Mouse (Mus musculus) intestine, embryonic 16.5 days (tissue): Measurements from ENCODE around the gene Tmem230. TPM values are rescaled to one million over a fixed set of nuclear protein-coding genes. Genes with fewer than 3 reads are reported as not detected.
"Not testable (repeated sequence)": the region's sequence is repeated elsewhere in the genome, so short reads cannot be mapped to it uniquely, and the experiment has no call there.

ENCODE experiments used
- ATAC-seq: fragments of 200-750 bp; cut with Nextera tagmentation; 2 replicates; pipeline ENCODE4 v1.8.0; 2017; ENCODE audit warnings: moderate TSS enrichment, moderate library complexity
- H3K27ac ChIP-seq: fragments of 300-500 bp; sonication (generic); 2 replicates; pipeline ENCODE4 v1.5.1; 2014; ENCODE audit warnings: mild to moderate bottlenecking, low read length
- H3K27me3 ChIP-seq: fragments of 300-500 bp; sonication (generic); replicated peaks from 2 replicates; pipeline ENCODE4 v1.6.1; 2014; ENCODE audit warnings: low read length, control low read depth, mixed read lengths; ENCODE audit not compliant: control insufficient read depth, insufficient read depth
- H3K36me3 ChIP-seq: fragments of 300-500 bp; sonication (generic); 2 replicates; pipeline ENCODE4 v1.6.1; 2014; ENCODE audit warnings: low read length, control low read depth; ENCODE audit not compliant: control insufficient read depth, insufficient read depth
- H3K4me1 ChIP-seq: fragments of 300-500 bp; sonication (generic); 2 replicates; pipeline ENCODE4 v1.6.1; 2014; ENCODE audit warnings: low read length, control low read depth, mixed read lengths; ENCODE audit not compliant: control insufficient read depth, insufficient read depth
- H3K4me2 ChIP-seq: fragments of 300-500 bp; sonication (generic); 2 replicates; pipeline ENCODE4 v1.6.1; 2014; ENCODE audit warnings: low read depth, low read length, control low read depth
- H3K4me3 ChIP-seq: fragments of 300-500 bp; sonication (generic); 2 replicates; pipeline ENCODE4 v1.5.1; 2014; ENCODE audit warnings: mild to moderate bottlenecking, low read length
- H3K9ac ChIP-seq: fragments of 300-500 bp; sonication (generic); 2 replicates; pipeline ENCODE4 v1.6.1; 2014; ENCODE audit warnings: low read depth, low read length
- H3K9me3 ChIP-seq: fragments of 300-500 bp; sonication (generic); 2 replicates; pipeline ENCODE4 v1.6.1; 2016; ENCODE audit warnings: low read length, control low read depth; ENCODE audit not compliant: control insufficient read depth
- WGBS: fragments of 180-500 bp; shearing (Covaris S2); extraction: QIAGEN DNeasy Blood & Tissue Kit; methylation state at CpG from one replicate; pipeline ENCODE4 v1.1.7; 2014; 5-methylcytosine and 5-hydroxymethylcytosine counted together
- polyA plus RNA-seq: library from polyadenylated mRNA; unstranded; fragments of >200 nt; fragmentation: Nextera tagmentation; extraction: Ambion mirVana; gene quantifications from 2 replicates; pipeline ENCODE4 v1.2.1, GENCODE M21; 2015

Gene Tmem230
- 46.1 and 48.4 TPM in 2 replicates for polyA plus RNA-seq

GRCm38 (mm10) chr2:132247539-132248313 lies at the start of gene Tmem230:
TSS of gene Tmem230 (minus strand) at chr2:132247807.
- peaks cover 10% of the 10 kb centered on the region for H3K36me3 ChIP-seq
- WGBS: 3% methylated on average over 50 of the region's 50 CpGs
- peak within 1 kb of the TSS; percentile 70 for H3K9ac ChIP-seq

GRCm38 (mm10) chr2:132293694-132294450 lies 46.3 kb upstream of the Tmem230 start:
- Histone ChIP-seq H3K27ac (no peak overlapping the region), H3K4me3 (no peak overlapping the region), H3K36me3 (peaks cover 11% of the 10 kb centered on the region; the same call in 1 of the 2 replicates), H3K4me1 (0 out of 2 replicates have a peak, but pooled peaks cover 3% of the 10 kb centered on the region), H3K4me2 (no peak overlapping the region), H3K9ac (no peak overlapping the region), H3K9me3 (no peaks in the 10 kb centered on the region), H3K27me3 (no peaks in the 10 kb centered on the region)
- ATAC-seq: no peak
- 90% methylated on average over 10 of the region's 10 CpGs for WGBS

More at GRCm38 (mm10) chr2:132247539-132248313, at the start of gene Tmem230:
- Histone ChIP-seq H3K4me2 (peak within 1 kb of the TSS; percentile 86), H3K4me1 (peaks cover 10% of the 10 kb centered on the region), H3K9me3 (no peaks in the 10 kb centered on the region), H3K27me3 (no peaks in the 10 kb centered on the region), H3K4me3 (peak within 1 kb of the TSS; percentile 56), H3K27ac (peak within 1 kb of the TSS; percentile 58)
- ATAC-seq: peak; percentile 94

- Histone ChIP-seq H3K9ac (no peak overlapping the region), H3K9me3 (no peaks in the 10 kb centered on the region), H3K4me2 (no peak overlapping the region), H3K4me3 (no peak overlapping the region), H3K27ac (no peak overlapping the region), H3K27me3 (no peaks in the 10 kb centered on the region), H3K36me3 (peaks cover 11% of the 10 kb centered on the region; the same call in 1 of the 2 replicates), H3K4me1 (0 out of 2 replicates have a peak, but pooled peaks cover 3% of the 10 kb centered on the region)
- ATAC-seq: no peak
- 34% methylated on average over 4 of the region's 4 CpGs for WGBS
These were observed 44.5 kb upstream of the Tmem230 start for GRCm38 (mm10) chr2:132292083-132292482.

- Histone ChIP-seq H3K9ac (no peak overlapping the region), H3K36me3 (peaks cover 11% of the 10 kb centered on the region; the same call in 1 of the 2 replicates), H3K27ac (0 out of 2 replicates have a peak overlapping the region, but pooled peaks have one; percentile 6), H3K4me2 (no peak overlapping the region), H3K4me1 (0 out of 2 replicates have a peak, but pooled peaks cover 3% of the 10 kb centered on the region), H3K9me3 (no peaks in the 10 kb centered on the region), H3K4me3 (no peak overlapping the region), H3K27me3 (no peaks in the 10 kb centered on the region)
- 0 out of 2 replicates have a peak, but pooled peaks have one; percentile 20 for ATAC-seq
- 79% methylated on average over 3 of the region's 3 CpGs for WGBS
These were observed 43.7 kb upstream of the Tmem230 start for GRCm38 (mm10) chr2:132291265-132291664.

GRCm38 (mm10) chr2:132290808-132291207 lies 43.2 kb upstream of the Tmem230 start:
- H3K9ac ChIP-seq: no peak overlapping the region
- no peak for ATAC-seq
- 0 out of 2 replicates have a peak, but pooled peaks cover 7% of the 10 kb centered on the region for H3K36me3 ChIP-seq
- no peaks in the 10 kb centered on the region for H3K9me3 ChIP-seq
- H3K4me3 ChIP-seq: no peak overlapping the region
- H3K27me3 ChIP-seq: no peaks in the 10 kb centered on the region
- 0 out of 2 replicates have a peak, but pooled peaks cover 3% of the 10 kb centered on the region for H3K4me1 ChIP-seq
- WGBS: 73% methylated on average over 6 of the region's 6 CpGs
- H3K27ac ChIP-seq: no peak overlapping the region; the same call in 1 of the 2 replicates
- H3K4me2 ChIP-seq: no peak overlapping the region

- H3K36me3 ChIP-seq, H3K4me1 ChIP-seq, H3K27ac ChIP-seq, H3K27me3 ChIP-seq, H3K4me2 ChIP-seq, H3K4me3 ChIP-seq, H3K9me3 ChIP-seq, ATAC-seq, H3K9ac ChIP-seq: not testable (repeated sequence)
- 72% methylated on average over 5 of the region's 7 CpGs for WGBS
These were observed 41.6 kb upstream of the Tmem230 start for GRCm38 (mm10) chr2:132289213-132289612.

GRCm38 (mm10) chr2:132286376-132287076 lies 38.9 kb upstream of the Tmem230 start:
- Histone ChIP-seq H3K36me3 (no peaks in the 10 kb centered on the region), H3K27me3 (no peaks in the 10 kb centered on the region), H3K4me2 (no peak overlapping the region), H3K4me3 (no peak overlapping the region), H3K4me1 (peaks cover 21% of the 10 kb centered on the region), H3K9ac (no peak overlapping the region), H3K9me3 (no peaks in the 10 kb centered on the region), H3K27ac (no peak overlapping the region)
- no peak for ATAC-seq
- 87% methylated on average over 9 of the region's 9 CpGs for WGBS

GRCm38 (mm10) chr2:132285722-132286121 lies 38.1 kb upstream of the Tmem230 start:
- Histone ChIP-seq H3K4me1 (peaks cover 23% of the 10 kb centered on the region), H3K27ac (peak overlapping the region; percentile 46)
- H3K4me2 ChIP-seq, H3K27me3 ChIP-seq, ATAC-seq, H3K4me3 ChIP-seq, H3K36me3 ChIP-seq, H3K9ac ChIP-seq, H3K9me3 ChIP-seq: not testable (repeated sequence)
- WGBS: 87% methylated on average over 5 of the region's 5 CpGs
